32 mouse cellular contexts compared by ENCODE assay signal in the genomic region with DNA sequence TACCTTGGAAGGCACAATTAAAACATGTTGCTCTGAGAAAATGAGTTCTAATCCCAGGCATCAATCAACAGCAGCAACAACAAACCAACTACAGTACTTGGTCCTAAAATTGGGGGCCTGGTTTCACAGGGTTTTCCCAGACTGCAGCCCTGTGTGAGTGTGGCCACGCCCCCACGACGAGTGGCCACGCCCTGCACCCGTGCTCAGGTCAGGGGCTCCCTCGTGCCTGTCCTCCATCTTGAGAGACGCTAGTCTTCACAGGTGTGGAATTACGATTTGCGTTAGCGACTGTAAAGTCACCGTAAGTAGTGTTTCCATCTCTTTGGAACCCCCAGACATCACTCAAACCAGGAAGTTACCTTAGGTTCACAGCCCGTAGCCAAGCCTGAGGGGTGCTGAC. TPM values are rescaled to one million over a fixed set of nuclear protein-coding genes. Genes with fewer than 3 reads are reported as not detected.
DNase-seq lines count a peak whose midpoint lies in the region; TF ChIP-seq lines count a peak whose summit lies in the region.
"Had no signal": no experiment of that assay in that cellular context is flagged by ENCODE, and none has a peak within 500 bp of the region (broad histone marks: within the 10 kb centered on the region; RNA-seq: fewer than 3 reads in every experiment).

A gene (plus strand): TSS at position 214 of the 400 bp plus-strand sequence.

- in situ Hi-C loops in ES-E14 (cut with MboI; ENCODE audit: low sequenced_read_pairs in 2 of 2, unreplicated experiment in 2 of 2), result no loop called here

- no peaks in the 10 kb centered on the region for H3K9me3 ChIP-seq in ES-E14 (ENCODE audit: control insufficient read depth, insufficient read depth, low read depth, low read length)
- H3K9me3 ChIP-seq: embryonic facial prominence, embryonic 12.5 days; embryonic facial prominence, embryonic 15.5 days; G1E; heart, embryonic 12.5 days; heart, embryonic 15.5 days; hindbrain, embryonic 10.5 days; hindbrain, embryonic 13.5 days; intestine, embryonic 15.5 days had no signal

- no peak within 1 kb of the TSS for H3K9ac ChIP-seq in ES-E14 (ENCODE audit: insufficient read depth, low read depth, low read length, poor library complexity, severe bottlenecking)
- H3K9ac ChIP-seq: embryonic facial prominence, embryonic 12.5 days; embryonic facial prominence, embryonic 15.5 days; forebrain, postnatal 0 days; heart, embryonic 12.5 days; heart, embryonic 15.5 days; hindbrain, embryonic 13.5 days; intestine, embryonic 15.5 days had no signal

- H3K4me3 ChIP-seq in ES-E14 (ENCODE audit: insufficient read depth in 1 of 2, low read depth in 1 of 2, low read length in 2 of 2, poor library complexity in 1 of 2, severe bottlenecking in 1 of 2), result peak within 1 kb of the TSS in 1 of 2 experiments; percentile 30; a peak in 1 of 4 replicates
- peak within 1 kb of the TSS; percentile 94 for H3K4me3 ChIP-seq in testis, adult 2 months (ENCODE audit: control insufficient read depth, low read depth, low read length)
- H3K4me3 ChIP-seq: embryonic facial prominence, embryonic 12.5 days; embryonic facial prominence, embryonic 15.5 days; heart, embryonic 12.5 days; heart, embryonic 15.5 days; hindbrain, embryonic 10.5 days; hindbrain, embryonic 13.5 days; intestine, embryonic 15.5 days had no signal

- no peaks in the 10 kb centered on the region for H3K36me3 ChIP-seq in ES-E14 (ENCODE audit: control insufficient read depth, insufficient read depth, low read length, poor library complexity, severe bottlenecking)
- no peaks in the 10 kb centered on the region for H3K36me3 ChIP-seq in testis, adult 2 months (ENCODE audit: control insufficient read depth, insufficient read depth, low read length)
- H3K36me3 ChIP-seq: embryonic facial prominence, embryonic 12.5 days; embryonic facial prominence, embryonic 15.5 days; G1E; heart, embryonic 12.5 days; heart, embryonic 15.5 days; hindbrain, embryonic 10.5 days; hindbrain, embryonic 13.5 days; intestine, embryonic 15.5 days had no signal

- no peaks in the 10 kb centered on the region for H3K27me3 ChIP-seq in testis, adult 2 months (ENCODE audit: control insufficient read depth, insufficient read depth, low read length)
- H3K27me3 ChIP-seq: embryonic facial prominence, embryonic 12.5 days; embryonic facial prominence, embryonic 15.5 days; heart, embryonic 12.5 days; heart, embryonic 15.5 days; hindbrain, embryonic 13.5 days; intestine, embryonic 15.5 days had no signal

- DNase-seq in 3134 (ENCODE audit: extremely low read depth, insufficient read length, low spot score), result peak; percentile 6
- peak; percentile 4 for DNase-seq in ES-E14 (ENCODE audit: low read depth, low spot score)
- DNase-seq in frontal cortex, postnatal 25 days (ENCODE audit: low spot score in 2 of 2), result no peak
- DNase-seq in adrenal gland, postnatal 36 days, result no peak
- no peak for DNase-seq in kidney, adult 9 months
- DNase-seq: adrenal gland, postnatal 10 days; B cell, adult 2 months; cerebellum, adult 11 months; cerebellum, adult 2 months; cerebellum, adult 9-11 months; cerebellum, postnatal 25 days; forebrain, postnatal 0 days; gastrocnemius, postnatal 25 days; heart, adult 18-20 months; heart, postnatal 10 days; heart, postnatal 36 days had no signal

- TF ChIP-seq POLR2A in testis, adult 2 months (IDR thresholded peaks at IDR 0.05; ENCODE audit: control insufficient read depth, low read depth, low read length), result peak; percentile 55; the same call in 1 of the 2 replicates

- H3K4me1 ChIP-seq in ES-E14 (ENCODE audit: control insufficient read depth in 2 of 2, insufficient read depth in 2 of 2, low read length in 2 of 2, poor library complexity in 1 of 2), result 0 out of 4 replicates have a peak, but pooled peaks cover 0 to 4% of the 10 kb centered on the region in 2 experiments
- peaks cover 3% of the 10 kb centered on the region; the same call in 1 of the 2 replicates for H3K4me1 ChIP-seq in testis, adult 2 months (ENCODE audit: control insufficient read depth, insufficient read depth, low read length)
- H3K4me1 ChIP-seq: embryonic facial prominence, embryonic 12.5 days; embryonic facial prominence, embryonic 15.5 days; heart, embryonic 12.5 days; heart, embryonic 15.5 days; hindbrain, embryonic 10.5 days; hindbrain, embryonic 13.5 days; intestine, embryonic 15.5 days had no signal

- no peak within 1 kb of the TSS for H3K27ac ChIP-seq in ES-E14 (ENCODE audit: insufficient read depth, low read depth, low read length, poor library complexity, severe bottlenecking)
- H3K27ac ChIP-seq in testis, adult 2 months (ENCODE audit: control insufficient read depth, insufficient read depth, low read depth, low read length), result peak within 1 kb of the TSS; percentile 77
- H3K27ac ChIP-seq: embryonic facial prominence, embryonic 12.5 days; embryonic facial prominence, embryonic 15.5 days; heart, embryonic 15.5 days; hindbrain, embryonic 10.5 days; hindbrain, embryonic 13.5 days; intestine, embryonic 15.5 days had no signal

- no peak for TF ChIP-seq CTCF in testis, adult 2 months (IDR thresholded peaks at IDR 0.05; ENCODE audit: control insufficient read depth, insufficient read depth, insufficient replicate concordance, low read depth, low read length)

TF ChIP-seq in ES-E14, 5 proteins besides CTCF, POLR2A, EP300 and RAD21:
- no peak for TF ChIP-seq HCFC1 (IDR thresholded peaks at IDR 0.05; ENCODE audit: borderline replicate concordance, insufficient read depth, low read length)
- TF ChIP-seq MAFK (IDR thresholded peaks at IDR 0.05; ENCODE audit: insufficient read depth, low read depth, low read length), result no peak
- TF ChIP-seq ZC3H11A (IDR thresholded peaks at IDR 0.05; ENCODE audit: borderline replicate concordance, low read depth, low read length), result no peak
- no peak for TF ChIP-seq ZNF384 (IDR thresholded peaks at IDR 0.05; ENCODE audit: low read depth, low read length)
- no peak for TF ChIP-seq CHD2 (IDR thresholded peaks at IDR 0.05; ENCODE audit: low read depth, low read length)

RNA-seq across cellular contexts. Expression of the gene that starts here (rescaled TPM):
- total RNA-seq in ES-E14 (2012; rRNA removed), result not detected in 2 replicates
- polyA plus RNA-seq in testis, adult 2 months (2012; rRNA removed), result 13.7 and 15.4 TPM in 2 replicates
- total RNA-seq in adrenal gland, postnatal 36 days (2021), result not detected
- total RNA-seq: adrenal gland, adult 18-20 months; adrenal gland, postnatal 10 days; adrenal gland, postnatal 4 days; common myeloid progenitor, adult 5-6 weeks; forebrain, postnatal 0 days; gastrocnemius, adult 8-10 months; gastrocnemius, postnatal 25 days; heart, adult 18-20 months; heart, postnatal 10 days; heart, postnatal 36 days had no signal
- polyA plus RNA-seq: embryonic facial prominence, embryonic 12.5 days; embryonic facial prominence, embryonic 15.5 days; forebrain, embryonic 11.5 days; forebrain, embryonic 14.5 days; G1E; heart, embryonic 12.5 days; heart, embryonic 15.5 days; hindbrain, embryonic 10.5 days; hindbrain, embryonic 16.5 days; intestine, embryonic 15.5 days had no signal

Comparison
In these comparisons a context has a peak if more than half of its experiments do, and no peak if none do; other contexts are left out.
1. Peak in DNase-seq in ES-E14; RNA of the gene not detected or under 1 TPM.